Mouse (Mus musculus): Measurements from ENCODE around the gene Treml2. TPM values are rescaled to one million over a fixed set of nuclear protein-coding genes. Genes with fewer than 3 reads are reported as not detected.
A peak's percentile ranks its signal among the peaks of the same experiment; 100 is the strongest.

The Treml2 gene
- total and polyA plus RNA-seq, 3 experiments, result 0.91 to 3.1 (median 2.4) TPM

GRCm38 (mm10) chr17:48326656-48327055 is 27.4 kb downstream of the Treml2 start:
- TF ChIP-seq CTCF (IDR thresholded peaks at IDR 0.05) (no peak), POLR2A (IDR thresholded peaks at IDR 0.05; ENCODE audit: insufficient read depth, low read depth, low read length) (no peak), EP300 (IDR thresholded peaks at IDR 0.05; ENCODE audit: insufficient read depth, low read depth, low read length) (no peak)
- H3K9ac ChIP-seq (ENCODE audit: low read depth, low read length), result no peak overlapping the region
- WGBS, result 58% methylated on average over 4 of the region's 4 CpGs
- intact Hi-C loops (cut with DNase I), result no loop called here
- H3K4me1 ChIP-seq (ENCODE audit: control insufficient read depth, insufficient read depth, low read length), result no peaks in the 10 kb centered on the region
- no peak overlapping the region for H3K4me3 ChIP-seq
- H3K36me3 ChIP-seq (ENCODE audit: control insufficient read depth, insufficient read depth, low read length), result no peaks in the 10 kb centered on the region
- DNase-seq, result no peak
- no peaks in the 10 kb centered on the region for H3K79me2 ChIP-seq (replicated peaks; ENCODE audit: control insufficient read depth, insufficient read depth, low read length)
- H3K27ac ChIP-seq, result no peak overlapping the region
- H3K27me3 ChIP-seq (ENCODE audit: control insufficient read depth, insufficient read depth, low read length), result no peaks in the 10 kb centered on the region

- TF ChIP-seq POLR2A (IDR thresholded peaks at IDR 0.05; ENCODE audit: insufficient read depth, low read depth, low read length) (no peak), CTCF (IDR thresholded peaks at IDR 0.05) (no peak), EP300 (IDR thresholded peaks at IDR 0.05; ENCODE audit: insufficient read depth, low read depth, low read length) (no peak)
- 63% methylated on average over 2 of the region's 2 CpGs for WGBS
- H3K27me3 ChIP-seq (ENCODE audit: control insufficient read depth, insufficient read depth, low read length), result no peaks in the 10 kb centered on the region
- no peak overlapping the region for H3K4me3 ChIP-seq
- H3K79me2 ChIP-seq (replicated peaks; ENCODE audit: control insufficient read depth, insufficient read depth, low read length), result no peaks in the 10 kb centered on the region
- intact Hi-C loops (cut with DNase I), result loop anchor here (10.0 kb wide), 1 partner anchor 228 kb away; no protein-coding TSS in a partner anchor
- H3K9ac ChIP-seq (ENCODE audit: low read depth, low read length), result no peak overlapping the region
- no peak overlapping the region for H3K27ac ChIP-seq
- peaks cover 1% of the 10 kb centered on the region for H3K4me1 ChIP-seq (ENCODE audit: control insufficient read depth, insufficient read depth, low read length)
- H3K36me3 ChIP-seq (ENCODE audit: control insufficient read depth, insufficient read depth, low read length), result no peaks in the 10 kb centered on the region
- no peak for DNase-seq
Observed at GRCm38 (mm10) chr17:48332524-48332923, 33.2 kb downstream of the Treml2 start.

DNA sequence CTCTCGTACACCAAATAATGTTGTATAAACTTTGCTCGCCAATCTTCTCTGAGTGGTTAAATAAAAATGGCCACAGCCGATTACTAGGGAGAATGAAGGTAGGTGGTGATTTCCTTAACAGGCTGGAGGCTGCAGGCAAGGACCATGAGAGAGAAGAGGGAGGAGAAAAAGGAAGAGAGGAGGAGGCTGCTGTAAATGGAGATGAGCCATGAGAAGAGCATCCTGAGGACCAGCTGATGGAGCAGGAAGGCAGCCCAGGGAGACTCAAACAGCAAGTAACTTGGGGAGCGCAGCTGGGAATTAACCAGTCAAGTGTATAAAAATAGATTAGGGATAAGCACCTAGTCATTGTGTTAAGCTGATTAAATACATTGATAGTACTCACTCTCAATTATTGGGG is 34.9 kb downstream of the Treml2 start:
- peaks cover 1% of the 10 kb centered on the region for H3K4me1 ChIP-seq (ENCODE audit: control insufficient read depth, insufficient read depth, low read length)
- H3K27me3 ChIP-seq (ENCODE audit: control insufficient read depth, insufficient read depth, low read length), result no peaks in the 10 kb centered on the region
- H3K9ac ChIP-seq (ENCODE audit: low read depth, low read length), result no peak overlapping the region
- H3K4me3 ChIP-seq, result no peak overlapping the region
- no peaks in the 10 kb centered on the region for H3K79me2 ChIP-seq (replicated peaks; ENCODE audit: control insufficient read depth, insufficient read depth, low read length)
- DNase-seq, result no peak
- H3K36me3 ChIP-seq (ENCODE audit: control insufficient read depth, insufficient read depth, low read length), result no peaks in the 10 kb centered on the region
- WGBS, result 91% methylated on average over 4 of the region's 4 CpGs
- intact Hi-C loops (cut with DNase I), result loop anchor here (10.0 kb wide), 1 partner anchor 229 kb away; no protein-coding TSS in a partner anchor
- TF ChIP-seq POLR2A (IDR thresholded peaks at IDR 0.05; ENCODE audit: insufficient read depth, low read depth, low read length), result no peak
- no peak for TF ChIP-seq CTCF (IDR thresholded peaks at IDR 0.05)
- TF ChIP-seq EP300 (IDR thresholded peaks at IDR 0.05; ENCODE audit: insufficient read depth, low read depth, low read length), result no peak
- no peak overlapping the region for H3K27ac ChIP-seq

DNA sequence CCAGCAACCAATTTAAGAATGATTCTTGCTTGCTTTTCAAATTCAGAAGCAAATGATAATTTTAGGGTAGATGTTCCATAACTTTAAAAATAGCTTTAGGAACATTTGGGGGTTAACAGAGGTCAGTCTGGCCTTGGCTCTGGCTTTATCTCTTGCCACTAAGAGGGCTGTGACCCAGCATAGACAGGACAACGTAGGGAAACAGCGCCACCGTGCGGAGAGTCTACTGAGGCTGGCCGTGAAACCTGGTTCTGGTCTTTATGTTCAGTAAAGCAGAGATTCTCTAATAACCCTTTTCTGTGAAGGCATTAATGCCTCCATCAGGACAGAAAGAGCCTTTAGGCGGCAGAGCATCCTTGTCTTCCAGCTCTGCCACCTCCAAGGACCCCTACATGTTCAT is 37.6 kb downstream of the Treml2 start:
- WGBS, result 4% methylated on average over 6 of the region's 6 CpGs
- no peaks in the 10 kb centered on the region for H3K27me3 ChIP-seq (ENCODE audit: control insufficient read depth, insufficient read depth, low read length)
- no peak for TF ChIP-seq POLR2A (IDR thresholded peaks at IDR 0.05; ENCODE audit: insufficient read depth, low read depth, low read length)
- peak; percentile 86 for TF ChIP-seq CTCF (IDR thresholded peaks at IDR 0.05)
- peak; percentile 83 for TF ChIP-seq EP300 (IDR thresholded peaks at IDR 0.05; ENCODE audit: insufficient read depth, low read depth, low read length)
- H3K79me2 ChIP-seq (replicated peaks; ENCODE audit: control insufficient read depth, insufficient read depth, low read length), result no peaks in the 10 kb centered on the region
- DNase-seq, result peak; percentile 77 to 86
- intact Hi-C loops (cut with DNase I), result loop anchor here (1.0 to 10.0 kb wide), 2 partner anchors 63 to 232 kb away; no protein-coding TSS in a partner anchor
- H3K27ac ChIP-seq, result peak overlapping the region; percentile 67
- H3K9ac ChIP-seq (ENCODE audit: low read depth, low read length), result no peak overlapping the region
- no peaks in the 10 kb centered on the region for H3K36me3 ChIP-seq (ENCODE audit: control insufficient read depth, insufficient read depth, low read length)
- H3K4me1 ChIP-seq (ENCODE audit: control insufficient read depth, insufficient read depth, low read length), result peaks cover 1% of the 10 kb centered on the region
- H3K4me3 ChIP-seq, result no peak overlapping the region

GRCm38 (mm10) chr17:48340267-48340666 is 41.0 kb downstream of the Treml2 start:
- H3K27ac ChIP-seq, result no peak overlapping the region
- no peaks in the 10 kb centered on the region for H3K27me3 ChIP-seq (ENCODE audit: control insufficient read depth, insufficient read depth, low read length)
- TF ChIP-seq CTCF (IDR thresholded peaks at IDR 0.05) (no peak), EP300 (IDR thresholded peaks at IDR 0.05; ENCODE audit: insufficient read depth, low read depth, low read length) (no peak), POLR2A (IDR thresholded peaks at IDR 0.05; ENCODE audit: insufficient read depth, low read depth, low read length) (no peak)
- no peaks in the 10 kb centered on the region for H3K36me3 ChIP-seq (ENCODE audit: control insufficient read depth, insufficient read depth, low read length)
- no peak overlapping the region for H3K4me3 ChIP-seq
- intact Hi-C loops (cut with DNase I), result no loop called here
- H3K9ac ChIP-seq (ENCODE audit: low read depth, low read length), result no peak overlapping the region
- peaks cover 1% of the 10 kb centered on the region for H3K4me1 ChIP-seq (ENCODE audit: control insufficient read depth, insufficient read depth, low read length)
- whole genome bisulfite sequencing, result 58% methylated on average over 1 of the region's 1 CpGs
- no peak for DNase-seq
- no peaks in the 10 kb centered on the region for H3K79me2 ChIP-seq (replicated peaks; ENCODE audit: control insufficient read depth, insufficient read depth, low read length)

DNA sequence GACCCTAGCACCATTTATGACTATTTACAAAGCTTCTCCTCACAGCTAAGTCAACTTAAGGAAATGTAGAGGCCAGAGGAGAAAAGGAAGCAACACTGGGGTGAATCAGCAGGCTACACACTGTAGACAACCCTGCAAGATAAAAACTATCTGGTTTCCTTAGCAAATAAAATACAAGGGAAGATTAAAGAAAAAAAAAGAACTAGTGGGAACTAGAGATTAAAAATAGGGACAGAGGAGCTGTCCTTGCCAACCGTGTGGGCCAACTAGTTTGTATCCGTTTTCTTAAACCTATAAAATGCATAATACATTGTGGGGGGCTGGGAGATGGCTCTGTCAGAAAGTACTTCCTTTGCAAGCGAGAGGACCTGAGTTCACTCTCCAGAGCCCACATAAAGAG is 42.6 kb downstream of the Treml2 start:
- Histone ChIP-seq H3K4me1 (ENCODE audit: control insufficient read depth, insufficient read depth, low read length) (peaks cover 1% of the 10 kb centered on the region), H3K4me3 (no peak overlapping the region), H3K27me3 (ENCODE audit: control insufficient read depth, insufficient read depth, low read length) (no peaks in the 10 kb centered on the region), H3K27ac (no peak overlapping the region), H3K36me3 (ENCODE audit: control insufficient read depth, insufficient read depth, low read length) (no peaks in the 10 kb centered on the region), H3K79me2 (replicated peaks; ENCODE audit: control insufficient read depth, insufficient read depth, low read length) (no peaks in the 10 kb centered on the region), H3K9ac (ENCODE audit: low read depth, low read length) (no peak overlapping the region)
- TF ChIP-seq CTCF (IDR thresholded peaks at IDR 0.05) (no peak), EP300 (IDR thresholded peaks at IDR 0.05; ENCODE audit: insufficient read depth, low read depth, low read length) (no peak), POLR2A (IDR thresholded peaks at IDR 0.05; ENCODE audit: insufficient read depth, low read depth, low read length) (no peak)
- intact Hi-C loops (cut with DNase I), result no loop called here
- 28% methylated on average over 3 of the region's 3 CpGs for WGBS
- no peak for DNase-seq

Measured in heart, adult 2 months (tissue).